Mouse (Mus musculus): ENCODE measurements around the gene Olfr851.

Gene Olfr851

DNA sequence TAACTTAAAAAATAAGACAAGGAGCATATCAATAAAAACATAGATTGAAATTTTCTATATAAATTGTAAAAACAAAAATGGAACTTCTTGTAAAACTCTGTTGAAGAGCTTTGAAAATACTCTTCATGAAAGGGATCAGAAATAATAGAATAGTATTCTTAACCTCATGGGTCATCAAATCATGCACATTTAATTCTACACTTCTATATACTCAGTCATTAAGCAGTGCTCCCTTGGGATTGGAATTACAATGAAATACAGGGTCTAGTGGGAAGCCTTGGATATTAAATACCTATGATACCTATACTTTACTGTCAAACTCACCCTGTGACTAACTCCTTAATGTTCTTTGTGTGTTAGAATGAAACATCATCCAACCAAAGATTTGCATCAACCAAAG, at the start of gene Olfr851:
TSS of gene Olfr851 (plus strand) at position 301 of the 400 bp plus-strand sequence.
- DNase-seq (ENCODE audit: low read depth, low spot score): no peak

DNA sequence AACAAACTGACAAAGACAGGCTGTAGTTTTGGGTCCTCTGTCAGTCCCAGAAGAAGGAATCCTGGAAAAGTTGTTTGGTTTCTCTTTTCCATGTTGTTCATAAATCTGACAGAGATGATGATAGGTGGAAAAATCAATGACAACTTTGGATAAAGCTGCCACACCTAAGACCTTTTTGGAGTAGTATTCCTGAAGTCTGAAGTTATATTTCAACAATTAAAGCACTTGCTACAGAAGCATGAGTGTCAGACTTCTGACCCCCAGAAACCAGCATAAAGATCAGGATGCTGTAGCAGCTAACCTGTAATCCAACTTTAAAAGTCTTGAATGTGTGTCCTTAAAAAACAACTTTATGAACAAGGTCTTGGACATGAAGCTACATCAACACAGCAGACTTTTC, 14.9 kb upstream of the Olfr851 start, which contains the start of gene Olfr850:
TSS of gene Olfr850 (minus strand) at position 101 of the 400 bp plus-strand sequence.
- no peak for DNase-seq (ENCODE audit: low read depth, low spot score)

- DNase-seq (ENCODE audit: low read depth, low spot score): no peak
Observed at GRCm38 (mm10) chr9:19540976-19541375, 47.9 kb downstream of the Olfr851 start, which contains the start of gene Olfr853. Olfr853 (minus strand) TSS chr9:19541076.

All from c-Kit-negative CD71-positive TER-119-positive erythroid progenitor cells, embryonic 14.5 days (primary cell).